Mouse (Mus musculus): ENCODE data around the gene Sfrp4. TPM values are rescaled to one million over a fixed set of nuclear protein-coding genes. Genes with fewer than 3 reads are reported as not detected.

The Sfrp4 gene
- total RNA-seq (2023) = not detected

DNA sequence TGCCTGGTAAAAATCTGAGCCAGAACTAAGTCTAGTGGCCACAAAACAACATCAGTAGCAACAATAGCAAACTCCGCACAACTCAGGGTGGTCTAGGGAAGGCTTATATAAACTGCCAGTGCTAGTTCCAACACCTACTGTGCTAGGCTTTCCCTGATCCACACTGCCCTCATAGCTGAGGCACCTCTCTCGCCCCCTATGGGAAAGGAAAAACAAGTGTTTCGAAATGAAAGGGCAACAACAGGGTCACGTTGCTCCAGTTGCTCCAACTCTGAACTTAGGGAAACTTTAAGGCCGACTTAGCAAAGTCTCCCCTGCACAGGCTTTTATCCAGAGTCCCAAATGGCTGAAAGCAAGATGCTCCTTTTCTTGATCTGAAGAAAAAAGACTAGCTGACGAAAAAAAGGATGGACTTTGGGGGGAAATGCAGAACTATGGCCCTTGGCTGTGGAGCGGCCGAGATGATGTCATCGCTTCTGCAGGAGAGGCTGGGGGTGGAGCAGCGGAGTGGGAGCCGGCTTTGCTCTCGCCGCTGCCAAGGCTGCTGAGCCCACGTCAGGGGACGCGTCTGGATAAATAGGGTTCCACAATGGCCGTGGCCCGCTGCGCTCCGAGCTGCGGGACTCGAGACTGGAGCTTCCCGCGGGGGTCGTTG, at the start of gene Sfrp4:
TSS of gene Sfrp4 (plus strand) at position 532 of the 655 bp plus-strand sequence.

DNA sequence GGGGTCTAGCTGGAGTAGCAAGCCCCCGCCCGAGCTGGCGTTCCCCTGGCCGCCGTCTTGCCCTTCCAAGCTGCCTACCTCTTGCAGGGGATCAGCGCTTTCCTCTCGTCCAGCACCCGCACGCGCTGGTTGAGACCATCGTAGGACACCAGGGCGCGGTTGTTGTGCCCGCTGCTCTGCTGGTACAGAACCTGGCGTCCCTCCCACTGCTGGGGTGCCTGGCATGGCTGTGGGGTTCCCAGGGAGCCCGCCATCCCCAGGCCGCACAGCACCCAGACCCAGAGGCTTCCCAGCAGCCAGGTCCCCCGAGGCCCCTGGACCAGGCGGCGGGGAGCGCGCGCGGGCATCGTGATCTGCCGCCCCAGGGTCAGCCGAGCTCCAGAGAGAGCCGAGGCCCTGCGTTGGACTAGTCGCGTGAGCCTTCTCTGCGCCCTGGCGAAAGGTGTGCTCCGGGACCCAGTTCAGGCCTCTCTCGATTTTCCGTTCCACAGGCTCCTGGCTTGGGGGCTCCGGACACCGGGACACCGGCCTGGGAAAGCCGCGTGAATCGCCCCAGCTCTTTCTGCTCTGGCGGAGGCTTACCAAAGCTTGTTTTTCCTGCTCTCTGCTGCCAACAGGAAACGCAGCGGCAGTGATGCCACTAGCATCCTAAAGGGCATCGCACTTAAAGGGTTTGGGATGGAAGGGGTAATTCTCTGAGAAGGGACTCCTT, 3.5 kb upstream of the Sfrp4 start, which contains the start of gene Epdr1:
TSS of gene Epdr1 (minus strand) at position 712 of the 712 bp plus-strand sequence.

Other genes with a start within 250 kb of the Sfrp4 start
- gene Stard3nl, start 227.3 kb upstream of the Sfrp4 start, total RNA-seq (2023) = 22.4 TPM
- gene Epdr1, start 3.2 kb upstream of the Sfrp4 start, total RNA-seq (2023) = not detected
- not detected for gene Nme8, start 74.7 kb downstream of the Sfrp4 start, total RNA-seq (2023)
- 0.77 TPM for gene Gpr141, start 201.2 kb downstream of the Sfrp4 start, total RNA-seq (2023)